Mouse (Mus musculus) urinary bladder, postnatal 14 days (tissue): ENCODE results near the gene H3f3b.

Source experiments
- DNase-seq: peaks from one replicate; pipeline ENCODE4 v3.0.0; 2021; ENCODE audit warnings: low spot score

The H3f3b gene

GRCm38 (mm10) chr11:116027756-116028155 is at the start of gene H3f3b:
Gene H3f3b (minus strand): TSS chr11:116027962.
- DNase-seq = no peak

- DNase-seq = no peak
These were observed 49.1 kb upstream of the H3f3b start for GRCm38 (mm10) chr11:116076836-116077235.

GRCm38 (mm10) chr11:116076266-116076540 is 48.4 kb upstream of the H3f3b start:
- DNase-seq = no peak

- DNase-seq = no peak
These were observed 47.9 kb upstream of the H3f3b start for GRCm38 (mm10) chr11:116075539-116076265.

- DNase-seq = no peak
These were observed 46.8 kb upstream of the H3f3b start for GRCm38 (mm10) chr11:116074436-116074991.

GRCm38 (mm10) chr11:116072608-116073007 is 44.8 kb upstream of the H3f3b start:
- DNase-seq = no peak

- no peak for DNase-seq
These were observed 43.7 kb upstream of the H3f3b start for GRCm38 (mm10) chr11:116071510-116071909.

- no peak for DNase-seq
These were observed 37.6 kb upstream of the H3f3b start for GRCm38 (mm10) chr11:116065345-116065744.

- DNase-seq = no peak
These were observed 36.6 kb upstream of the H3f3b start for GRCm38 (mm10) chr11:116064187-116064867.

- no peak for DNase-seq
These were observed 35.8 kb upstream of the H3f3b start for GRCm38 (mm10) chr11:116063562-116063961.

- no peak for DNase-seq
These were observed 34.8 kb upstream of the H3f3b start for GRCm38 (mm10) chr11:116062521-116062920.

- no peak for DNase-seq
These were observed 34.1 kb upstream of the H3f3b start for GRCm38 (mm10) chr11:116061641-116062415.

- peak; percentile 57 for DNase-seq
These were observed 32.8 kb upstream of the H3f3b start for GRCm38 (mm10) chr11:116060596-116060995.

GRCm38 (mm10) chr11:116059691-116060025 is 31.9 kb upstream of the H3f3b start:
- DNase-seq = no peak

GRCm38 (mm10) chr11:116058868-116059690 is 31.3 kb upstream of the H3f3b start:
- DNase-seq = no peak

- no peak for DNase-seq
These were observed 30.4 kb upstream of the H3f3b start for GRCm38 (mm10) chr11:116058022-116058614.

- DNase-seq = no peak
These were observed 29.6 kb upstream of the H3f3b start for GRCm38 (mm10) chr11:116057237-116057881.

- DNase-seq = no peak
These were observed 28.1 kb upstream of the H3f3b start for GRCm38 (mm10) chr11:116055873-116056272.

GRCm38 (mm10) chr11:116053510-116054229 is 25.9 kb upstream of the H3f3b start:
- no peak for DNase-seq

- DNase-seq = no peak
These were observed 22.4 kb upstream of the H3f3b start for GRCm38 (mm10) chr11:116050196-116050595.
